Mouse (Mus musculus) bone marrow macrophage, adult 2 months (primary cell): Measurements from ENCODE around the gene Cdc6.

Source experiments
- CTCF ChIP-seq: IDR thresholded peaks from 2 replicates; pipeline ENCODE4 v1.5.1; 2012; ENCODE audit warnings: low read depth, mild to moderate bottlenecking, low read length, moderate library complexity
- POLR2A ChIP-seq: IDR thresholded peaks from 2 replicates; pipeline ENCODE4 v1.6.1; 2012; ENCODE audit warnings: mild to moderate bottlenecking, low read depth, low read length, borderline replicate concordance

- TF ChIP-seq CTCF (no peak), POLR2A (no peak)
Observed at GRCm38 (mm10) chr11:98970191-98970925, 62.8 kb downstream of the Cdc6 start.
